Mouse (Mus musculus) WW6 (cell line): ENCODE results near the gene Ppbp.
"Not testable (repeated sequence)": the region's sequence is repeated elsewhere in the genome, so short reads cannot be mapped to it uniquely, and the experiment has no call there.

Experiments
- DNase-seq: peaks from one replicate; pipeline ENCODE4 v3.0.0-alpha.2; 2013; ENCODE audit warnings: low read depth, low spot score

Gene Ppbp

GRCm38 (mm10) chr5:90785659-90786588, 17.6 kb downstream of the Ppbp start, which contains the start of gene Cxcl3:
TSS of gene Cxcl3 (plus strand) at chr5:90786103.
- DNase-seq = no peak

- no peak for DNase-seq
These were observed 19.8 kb downstream of the Ppbp start for GRCm38 (mm10) chr5:90788114-90788513.

- no peak for DNase-seq
These were observed 21.2 kb downstream of the Ppbp start for GRCm38 (mm10) chr5:90789306-90790073.

- DNase-seq = no peak
These were observed 21.8 kb downstream of the Ppbp start for GRCm38 (mm10) chr5:90790074-90790502.

GRCm38 (mm10) chr5:90794195-90794625, 25.9 kb downstream of the Ppbp start, which contains the start of gene Cxcl15:
TSS of gene Cxcl15 (plus strand) at chr5:90794534.
- DNase-seq = no peak

GRCm38 (mm10) chr5:90795392-90795791, 27.1 kb downstream of the Ppbp start:
- DNase-seq = not testable (repeated sequence)

- no peak for DNase-seq
These were observed 36.3 kb downstream of the Ppbp start for GRCm38 (mm10) chr5:90804574-90804973.

- DNase-seq = no peak
These were observed 37.7 kb downstream of the Ppbp start for GRCm38 (mm10) chr5:90806050-90806449.

GRCm38 (mm10) chr5:90807176-90807950, 39.0 kb downstream of the Ppbp start:
- DNase-seq = no peak
